Comparison of ENCODE assay signal across 7 mouse cellular contexts in genomic region chr8:64204801-64205311, GRCm38 (mm10). TPM values are rescaled to one million over a fixed set of nuclear protein-coding genes. Genes with fewer than 3 reads are reported as not detected.
DNase-seq lines count a peak whose midpoint lies in the region; ATAC-seq and TF ChIP-seq lines count a peak whose summit lies in the region.

No protein-coding gene starts in this region.

- H3K27me3 ChIP-seq in testis, adult 2 months (ENCODE audit: control insufficient read depth, insufficient read depth, low read length): 0 out of 2 replicates have a peak, but pooled peaks cover 2% of the 10 kb centered on the region
- H3K27me3 ChIP-seq in limb, embryonic 14.5 days (ENCODE audit: control insufficient read depth, insufficient read depth, low read length): peaks cover 19% of the 10 kb centered on the region; the same call in 1 of the 2 replicates
- H3K27me3 ChIP-seq in neural tube, embryonic 11.5 days (ENCODE audit: control insufficient read depth, insufficient read depth, low read length): peaks cover 8% of the 10 kb centered on the region; the same call in 1 of the 2 replicates

- no peak overlapping the region for H3K27ac ChIP-seq in testis, adult 2 months (ENCODE audit: control insufficient read depth, insufficient read depth, low read depth, low read length)
- no peak overlapping the region for H3K27ac ChIP-seq in cortical plate, adult 2 months (ENCODE audit: insufficient read depth, low read length)
- no peak overlapping the region for H3K27ac ChIP-seq in limb, embryonic 14.5 days (replicated peaks; ENCODE audit: low read depth, low read length)
- no peak overlapping the region for H3K27ac ChIP-seq in neural tube, embryonic 11.5 days (ENCODE audit: low read depth, low read length)

- peak overlapping the region; percentile 97 for H3K4me2 ChIP-seq in limb, embryonic 14.5 days (replicated peaks; ENCODE audit: low read depth, low read length, severe bottlenecking)
- peak overlapping the region; percentile 98 for H3K4me2 ChIP-seq in neural tube, embryonic 11.5 days (ENCODE audit: low read depth)

- no peaks in the 10 kb centered on the region for H3K9me3 ChIP-seq in limb, embryonic 14.5 days (ENCODE audit: control insufficient read depth, low read length)
- no peaks in the 10 kb centered on the region for H3K9me3 ChIP-seq in neural tube, embryonic 11.5 days (ENCODE audit: control insufficient read depth, low read length)

- peaks cover 10% of the 10 kb centered on the region for H3K4me1 ChIP-seq in testis, adult 2 months (ENCODE audit: control insufficient read depth, insufficient read depth, low read length)
- H3K4me1 ChIP-seq in cortical plate, adult 2 months (ENCODE audit: control insufficient read depth, insufficient read depth, low read length): no peaks in the 10 kb centered on the region
- peaks cover 15% of the 10 kb centered on the region for H3K4me1 ChIP-seq in limb, embryonic 14.5 days (ENCODE audit: control insufficient read depth, insufficient read depth, low read length)
- H3K4me1 ChIP-seq in neural tube, embryonic 11.5 days (ENCODE audit: control insufficient read depth, insufficient read depth, low read length): peaks cover 11% of the 10 kb centered on the region; the same call in 1 of the 2 replicates

- intact Hi-C loops in heart, postnatal 10 days (cut with DNase I): loop anchor here (5.0 to 10.0 kb wide), 2 partner anchors 180 to 342 kb away; no protein-coding TSS in a partner anchor

- TF ChIP-seq POLR2A in testis, adult 2 months (IDR thresholded peaks at IDR 0.05; ENCODE audit: control insufficient read depth, low read depth, low read length): no peak; the same call in 1 of the 2 replicates
- no peak for TF ChIP-seq POLR2A in cortical plate, adult 2 months (IDR thresholded peaks at IDR 0.05; ENCODE audit: extremely low read depth, insufficient read depth, low read length)
- TF ChIP-seq POLR2A in limb, embryonic 14.5 days (IDR thresholded peaks at IDR 0.05; ENCODE audit: borderline replicate concordance, extremely low read depth, insufficient read depth, insufficient read length): no peak

- H3K9ac ChIP-seq in limb, embryonic 14.5 days (ENCODE audit: low read depth, low read length, severe bottlenecking): peak overlapping the region; percentile 67
- H3K9ac ChIP-seq in neural tube, embryonic 11.5 days (ENCODE audit: low read length): peak overlapping the region; percentile 64

- peak overlapping the region; percentile 52 for H3K4me3 ChIP-seq in testis, adult 2 months (ENCODE audit: control insufficient read depth, low read depth, low read length)
- peak overlapping the region; percentile 60 for H3K4me3 ChIP-seq in cortical plate, adult 2 months (ENCODE audit: insufficient read depth, low read length)
- H3K4me3 ChIP-seq in limb, embryonic 14.5 days (replicated peaks; ENCODE audit: low read length): peak overlapping the region; percentile 60
- H3K4me3 ChIP-seq in neural tube, embryonic 11.5 days (ENCODE audit: low read depth, low read length): peak overlapping the region; percentile 64

- WGBS in limb, embryonic 14.5 days: under 1% methylated on average over 19 of the region's 19 CpGs
- under 1% methylated on average over 19 of the region's 19 CpGs for WGBS in neural tube, embryonic 11.5 days

- no peak for TF ChIP-seq CTCF in testis, adult 2 months (IDR thresholded peaks at IDR 0.05; ENCODE audit: control insufficient read depth, insufficient read depth, insufficient replicate concordance, low read depth, low read length)
- TF ChIP-seq CTCF in cortical plate, adult 2 months (IDR thresholded peaks at IDR 0.05; ENCODE audit: extremely low read depth, insufficient read depth, low read length): no peak

- no peak for DNase-seq in testis, postnatal 14 days (ENCODE audit: low spot score)
- peak; percentile 2 to 14 for DNase-seq in heart, postnatal 10 days
- DNase-seq in limb, embryonic 14.5 days (ENCODE audit: low spot score): peak; percentile 23
- DNase-seq in neural tube, embryonic 11.5 days (ENCODE audit: low spot score): peak; percentile 39
- no peak for DNase-seq in MN1 (ENCODE audit: low spot score)

- H3K36me3 ChIP-seq in testis, adult 2 months (ENCODE audit: control insufficient read depth, insufficient read depth, low read length): no peaks in the 10 kb centered on the region
- H3K36me3 ChIP-seq in limb, embryonic 14.5 days (ENCODE audit: control insufficient read depth, insufficient read depth, low read length): no peaks in the 10 kb centered on the region
- H3K36me3 ChIP-seq in neural tube, embryonic 11.5 days (ENCODE audit: control insufficient read depth, insufficient read depth, low read length): no peaks in the 10 kb centered on the region

- ATAC-seq in limb, embryonic 14.5 days (ENCODE audit: low FRiP score, low read depth): 0 out of 2 replicates have a peak, but pooled peaks have one; percentile 20
- peak; percentile 25 for ATAC-seq in neural tube, embryonic 11.5 days (ENCODE audit: insufficient read depth, low FRiP score, low TSS enrichment)

RNA-seq across cellular contexts. Expression of gene Tll1, which starts 1.2 kb away (rescaled TPM):
- 0.06 and 0.11 TPM in 2 replicates for polyA plus RNA-seq in testis, adult 2 months (2012; rRNA removed)
- polyA plus RNA-seq in cortical plate, adult 2 months (2012; rRNA removed): 0.61 TPM in 2 replicates
- 1 to 10 TPM; 1.6 to 2.0 TPM for total RNA-seq in heart, postnatal 10 days (2021)
- 2.6 TPM in 2 replicates for polyA plus RNA-seq in limb, embryonic 14.5 days (2012; rRNA removed)
- polyA plus RNA-seq in limb, embryonic 14.5 days (2014; fragmentation: Nextera tagmentation; extraction: Ambion mirVana): 3.2 and 3.6 TPM in 2 replicates
- polyA plus RNA-seq in neural tube, embryonic 11.5 days (2014; fragmentation: Nextera tagmentation; extraction: Ambion mirVana): 2.0 and 2.2 TPM in 2 replicates

Comparison
In these comparisons a context has a peak if more than half of its experiments do, and no peak if none do; other contexts are left out.
1. DNase-seq: peak in heart, postnatal 10 days (2 of 2), limb, embryonic 14.5 days (single experiment) and neural tube, embryonic 11.5 days (single experiment); none in testis, postnatal 14 days (single experiment) and MN1 (single experiment).
2. Peak in every context shown above with its lines, with median percentiles within 50 percentile points of each other: H3K4me3 ChIP-seq.